Mouse (Mus musculus) cerebellum, adult 9-10 months (tissue): ENCODE results near the gene Alkbh4.
A peak's percentile ranks its signal among the peaks of the same experiment; 100 is the strongest.
"Not testable (repeated sequence)": the region's sequence is repeated elsewhere in the genome, so short reads cannot be mapped to it uniquely, and the experiment has no call there.

Experiments
- DNase-seq: peaks from one replicate; pipeline ENCODE4 v3.0.0; 2022

The Alkbh4 gene

DNA sequence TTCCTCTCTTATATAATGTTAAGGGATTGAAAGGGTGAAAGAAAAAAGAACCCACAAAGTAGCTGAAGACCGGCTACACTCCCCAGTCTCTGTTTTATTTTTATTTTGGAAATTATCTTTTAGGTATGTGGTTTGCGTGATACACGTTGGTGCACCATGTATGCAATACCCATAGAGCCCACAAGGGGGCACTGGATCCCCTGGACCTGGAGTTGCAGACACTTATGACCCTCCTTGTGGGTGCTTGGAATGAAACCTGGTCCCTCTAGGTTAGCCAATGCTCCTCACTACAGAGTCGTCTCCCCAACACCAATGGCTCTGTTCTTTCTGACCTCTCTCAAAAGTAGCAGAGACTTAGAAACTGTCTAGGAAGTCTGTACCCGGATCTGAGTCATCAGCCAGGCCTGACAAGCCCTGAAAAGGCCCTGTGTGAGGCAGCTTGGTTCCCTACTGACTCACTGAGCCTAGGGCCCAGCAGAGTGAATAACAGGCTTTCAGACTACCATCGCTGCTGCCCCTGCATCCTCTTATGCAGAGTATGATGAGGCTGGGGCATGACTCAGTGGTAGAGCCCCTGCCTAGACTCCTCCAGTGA is 7.3 kb downstream of the Alkbh4 start:
- no peak for DNase-seq

DNA sequence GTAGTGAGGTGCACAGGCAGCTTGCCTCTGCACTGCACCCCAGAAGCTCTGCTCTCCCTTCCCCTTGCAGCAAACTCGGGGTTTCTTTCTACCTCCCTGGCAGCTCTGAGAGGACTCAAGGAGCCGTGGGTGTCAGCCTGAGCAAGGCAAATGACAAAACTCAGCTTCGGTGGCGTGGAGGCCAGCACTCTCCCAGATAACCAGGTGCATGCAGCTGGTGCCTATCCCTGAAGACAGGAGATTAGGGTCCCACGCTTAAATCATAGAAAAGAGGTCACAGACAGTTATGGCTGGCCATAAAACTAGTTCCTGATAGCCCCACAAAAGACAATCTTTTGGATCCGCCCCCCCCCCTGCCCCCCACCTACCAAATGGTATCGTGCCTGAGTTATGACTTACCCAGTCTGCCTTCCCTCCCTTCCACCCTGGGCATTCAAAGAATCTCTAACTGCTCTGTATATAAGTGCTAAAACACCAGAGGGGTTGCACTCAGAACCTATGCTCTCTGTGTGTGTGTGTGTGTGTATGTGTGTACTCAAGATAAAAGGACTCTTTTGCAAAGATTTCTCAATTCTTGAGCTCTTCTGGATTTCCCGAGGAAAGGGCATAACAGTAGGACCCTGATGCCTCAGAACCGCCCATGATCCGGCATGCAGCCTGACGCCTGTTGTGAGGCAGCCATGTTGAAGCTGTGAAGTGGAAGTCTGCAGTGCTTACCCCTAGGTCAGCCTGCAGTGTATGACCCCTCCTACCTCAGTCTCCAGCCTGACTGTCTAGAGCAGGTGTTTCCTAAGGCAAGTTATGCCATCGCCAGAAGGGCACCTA is 8.9 kb downstream of the Alkbh4 start:
- DNase-seq = no peak

DNA sequence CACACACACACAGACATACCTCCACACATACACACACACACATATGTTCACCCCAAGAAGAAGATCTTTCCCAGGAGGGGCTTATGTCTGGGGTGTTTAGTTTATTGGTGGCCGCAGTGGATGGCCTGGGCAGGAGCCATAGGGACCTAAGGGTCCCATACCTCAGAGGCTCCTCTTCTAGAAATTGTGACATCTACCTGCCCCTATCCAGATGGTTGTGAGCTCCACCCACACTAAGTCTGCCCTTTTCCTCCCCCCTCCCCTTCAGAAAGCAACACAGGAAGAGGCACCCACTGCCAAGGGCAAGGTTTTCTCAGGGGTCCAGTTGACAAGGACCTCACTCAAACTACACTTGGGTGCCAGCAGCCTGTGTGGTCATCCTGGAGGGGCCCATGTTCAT is 11.0 kb downstream of the Alkbh4 start:
- no peak for DNase-seq

DNA sequence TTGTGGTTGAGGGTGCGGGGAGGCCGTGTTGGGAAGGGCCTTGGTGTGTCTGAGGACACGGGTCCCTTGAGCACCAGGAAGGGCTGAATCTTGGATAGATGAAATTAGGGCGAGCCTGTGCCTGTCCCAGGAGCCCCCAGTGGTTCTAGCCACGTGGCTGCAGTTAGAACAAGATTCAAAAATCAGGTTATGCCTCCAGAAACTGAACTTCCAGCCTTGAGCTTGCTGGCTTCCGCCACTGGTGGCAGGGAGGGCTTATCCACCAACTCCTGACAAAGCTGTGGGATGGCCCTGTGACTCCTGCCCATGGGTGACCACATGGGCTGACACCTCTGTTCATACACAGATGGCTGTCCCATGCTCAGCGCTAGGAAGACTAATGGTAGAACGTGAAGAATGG is 11.8 kb downstream of the Alkbh4 start:
- DNase-seq = no peak

DNA sequence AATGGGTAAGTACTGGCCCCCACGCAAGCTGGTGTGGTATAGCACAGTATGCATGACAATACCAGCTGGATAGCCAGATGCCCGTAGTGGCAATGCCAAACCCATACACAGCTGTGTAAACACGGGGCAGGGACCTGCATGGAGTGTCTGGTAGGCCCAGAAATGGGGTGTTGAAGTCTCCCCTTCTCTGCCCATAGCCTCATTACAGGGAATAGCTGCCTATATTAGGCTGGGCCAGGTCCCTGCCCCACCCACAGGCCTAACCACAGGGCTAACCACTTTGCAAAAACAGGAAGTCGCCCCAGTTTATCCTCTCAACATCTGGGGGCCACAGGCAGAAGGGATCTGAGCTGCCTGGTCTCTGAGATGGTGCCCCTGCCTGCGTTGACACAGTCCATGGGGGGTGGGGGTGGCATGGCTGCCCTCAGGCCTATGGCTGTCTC is 13.2 kb downstream of the Alkbh4 start:
- not testable (repeated sequence) for DNase-seq

DNA sequence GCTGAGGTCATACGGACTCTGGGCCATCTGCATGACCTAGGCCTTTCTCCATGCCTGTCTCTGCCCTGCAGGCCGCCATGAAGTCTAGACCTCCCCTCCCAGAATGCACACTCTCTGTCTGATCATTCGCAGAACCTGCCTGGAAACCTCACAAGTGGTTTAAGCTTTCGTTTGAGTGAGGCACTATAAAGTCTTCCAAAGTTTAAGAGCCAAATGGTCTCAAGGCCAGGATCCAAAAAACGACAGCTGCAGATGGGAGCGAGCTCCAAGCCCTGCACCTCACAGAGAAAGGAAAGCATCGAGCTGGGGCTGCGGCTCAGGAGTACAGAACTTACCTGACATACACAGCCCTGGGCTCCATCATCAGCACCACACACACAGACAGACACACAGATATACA is 16.4 kb downstream of the Alkbh4 start:
- DNase-seq = no peak

DNA sequence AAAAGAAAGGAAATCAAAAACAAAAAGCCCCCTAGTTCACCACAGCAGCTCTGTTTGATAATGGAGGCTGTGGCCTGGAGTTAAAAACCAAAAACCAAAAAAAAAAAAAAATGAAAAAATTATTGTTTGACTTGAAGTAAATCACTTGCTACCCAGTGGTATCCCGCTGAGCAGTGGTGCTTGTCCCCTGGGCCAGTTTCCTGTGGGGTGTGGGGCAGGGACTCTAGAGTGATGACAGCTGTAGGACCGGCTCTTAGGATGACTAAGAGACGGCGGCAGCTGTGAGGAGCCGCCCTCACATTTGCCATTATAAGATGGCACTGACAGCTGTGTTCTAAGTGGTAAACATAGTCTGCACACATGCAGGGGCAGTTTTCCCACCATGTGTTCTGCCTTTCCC is 19.5 kb downstream of the Alkbh4 start:
- DNase-seq = no peak

DNA sequence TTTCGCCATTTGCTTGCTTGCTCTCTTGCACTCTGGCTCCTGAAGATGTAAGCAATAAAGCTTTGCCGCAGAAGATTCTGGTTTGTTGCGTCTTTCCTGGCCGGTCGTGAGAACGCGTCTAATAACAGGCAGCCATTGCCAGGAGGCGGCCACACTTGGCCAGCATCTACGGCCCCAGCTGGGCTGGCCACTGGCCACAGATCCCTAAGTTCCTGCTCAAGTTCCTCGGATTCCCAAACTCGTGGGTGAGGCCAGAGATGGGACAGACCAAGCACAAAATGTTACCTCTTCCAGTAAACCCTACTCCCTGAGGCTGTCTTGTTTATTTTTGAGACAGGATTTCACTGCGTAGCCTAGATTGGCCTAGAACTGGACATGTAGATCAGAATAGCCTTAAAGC is 24.1 kb downstream of the Alkbh4 start:
- not testable (repeated sequence) for DNase-seq

DNA sequence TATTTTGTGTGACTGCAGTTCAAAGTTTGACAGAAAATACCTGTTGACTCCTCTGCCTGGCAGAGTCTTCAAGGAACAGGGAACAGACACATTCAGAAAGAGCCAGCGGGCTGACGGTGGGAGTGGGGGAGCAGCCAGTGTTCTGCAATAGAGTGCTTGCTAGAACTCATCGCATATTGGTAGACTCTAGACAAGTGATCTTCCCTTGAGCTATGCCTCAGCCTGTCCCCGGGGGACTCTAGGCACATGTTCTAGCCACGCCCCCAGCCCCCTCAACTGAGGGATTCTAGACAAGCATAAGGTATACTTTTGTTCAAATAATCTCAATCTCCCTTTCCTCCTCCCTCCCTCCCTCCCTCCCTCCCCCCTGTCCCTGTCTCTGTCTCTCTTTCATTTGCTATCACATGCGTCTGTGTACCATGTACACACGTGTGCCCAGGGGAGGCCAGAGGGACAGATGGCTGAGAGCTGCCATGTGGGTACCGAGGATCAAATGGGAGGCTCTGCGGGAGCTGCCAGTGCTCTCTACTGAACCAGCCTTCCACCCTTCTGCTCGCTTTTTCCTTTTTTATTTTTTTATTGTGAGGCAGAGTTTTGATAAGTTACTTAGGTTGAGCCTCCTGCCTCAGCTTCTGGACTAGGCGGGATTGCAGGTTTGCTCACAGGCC is 28.0 kb downstream of the Alkbh4 start:
- peak; percentile 70 for DNase-seq

DNA sequence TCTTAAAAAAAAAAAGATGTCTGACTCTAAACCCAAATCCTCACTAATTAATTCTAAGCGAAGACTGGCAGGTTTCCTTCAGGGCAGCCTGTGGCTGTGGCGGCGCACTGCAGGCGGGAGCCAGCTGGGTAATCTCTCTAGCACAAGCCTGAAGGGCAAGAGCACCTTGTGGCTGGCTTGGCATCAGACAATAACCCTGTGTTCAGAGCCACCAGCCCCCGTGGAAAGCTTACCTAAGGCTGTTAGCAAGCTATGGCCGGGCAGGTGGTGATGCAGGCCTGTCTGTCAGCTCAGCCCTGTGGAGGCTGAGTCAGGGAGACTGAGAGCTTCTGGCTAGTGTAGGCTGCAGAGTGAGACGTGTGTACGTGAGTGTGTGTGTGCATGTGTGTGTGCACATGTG is 29.3 kb downstream of the Alkbh4 start:
- DNase-seq = peak; percentile 42

DNA sequence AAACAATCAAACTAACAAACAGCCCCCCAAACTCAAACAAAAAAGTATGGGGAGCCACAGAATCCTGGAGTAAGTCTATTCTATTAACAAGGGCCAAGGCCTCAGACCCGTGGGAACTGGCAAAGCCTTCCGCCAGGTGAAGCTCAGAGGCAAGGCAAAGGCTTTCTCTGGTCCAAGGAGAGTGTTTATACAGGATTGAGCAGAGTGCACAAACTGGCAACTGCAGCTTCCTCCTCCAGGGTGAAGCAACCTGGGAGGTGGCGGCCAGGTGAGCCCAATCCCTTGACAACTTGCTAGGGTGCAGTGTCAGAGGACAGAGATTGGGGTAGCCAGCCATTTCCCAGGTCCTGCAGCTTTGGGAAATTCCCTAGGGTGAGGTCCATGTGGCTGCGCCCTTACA is 31.4 kb downstream of the Alkbh4 start:
- no peak for DNase-seq

DNA sequence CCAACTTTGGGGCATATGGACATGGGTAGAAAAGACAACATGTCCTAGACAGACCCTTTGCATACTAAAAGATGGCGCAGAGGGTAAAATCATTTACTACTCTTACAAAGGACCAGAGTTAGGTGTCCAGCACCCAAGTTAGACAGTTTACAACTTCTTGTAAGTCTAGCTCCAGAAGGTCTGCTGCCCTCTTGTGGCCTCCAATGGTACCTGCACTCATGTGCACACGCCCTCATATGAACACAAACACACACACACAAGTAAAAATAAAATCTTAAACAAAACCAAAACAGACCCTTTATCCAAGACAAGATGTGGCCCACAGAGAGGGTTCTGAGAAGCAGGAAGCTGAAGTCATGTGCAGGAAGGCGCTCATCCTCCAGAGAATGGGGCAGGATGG is 32.1 kb downstream of the Alkbh4 start:
- no peak for DNase-seq

DNA sequence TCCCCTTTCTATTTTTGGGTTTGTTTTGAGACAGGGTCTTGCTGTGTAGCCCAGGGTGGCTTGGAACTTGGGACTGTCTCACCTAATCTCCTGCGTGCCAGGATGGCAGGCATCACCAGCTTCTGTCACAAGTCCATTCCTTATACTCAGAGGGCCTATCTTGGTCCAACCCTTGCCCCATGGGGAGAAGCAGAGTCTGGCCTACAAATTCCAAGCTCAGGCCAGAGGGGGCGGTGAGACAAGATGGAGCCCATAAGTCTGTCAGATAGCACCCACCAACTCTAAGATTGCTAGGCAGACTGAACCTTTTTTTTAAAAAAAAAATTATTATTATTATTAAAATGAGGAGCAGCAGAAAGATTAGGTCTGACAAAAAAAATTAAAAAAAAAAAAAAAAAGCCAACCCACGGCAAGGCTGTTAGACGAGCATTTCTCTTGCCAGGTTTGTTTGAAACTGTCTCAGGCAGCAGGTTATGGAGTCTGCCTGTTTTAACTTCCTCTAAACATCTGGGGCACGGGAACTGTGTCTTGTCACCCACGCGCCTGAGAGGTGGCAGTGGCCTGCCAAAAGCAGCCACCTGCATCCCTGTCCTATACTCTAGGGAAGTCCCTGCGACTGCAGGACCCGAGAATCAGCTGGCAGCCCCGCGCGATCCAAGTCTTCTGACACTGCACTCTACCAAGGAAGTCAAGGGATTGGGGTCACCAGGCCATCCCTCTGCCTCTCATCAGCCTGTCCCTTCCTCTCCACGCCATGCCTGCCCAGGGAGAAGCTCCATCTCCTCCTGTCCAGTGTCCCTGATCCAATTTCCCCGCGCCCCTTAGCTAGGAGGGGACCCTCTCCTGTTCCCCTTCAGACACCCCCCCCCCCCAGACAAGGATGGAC is 33.9 kb downstream of the Alkbh4 start:
- peak; percentile 55 for DNase-seq

DNA sequence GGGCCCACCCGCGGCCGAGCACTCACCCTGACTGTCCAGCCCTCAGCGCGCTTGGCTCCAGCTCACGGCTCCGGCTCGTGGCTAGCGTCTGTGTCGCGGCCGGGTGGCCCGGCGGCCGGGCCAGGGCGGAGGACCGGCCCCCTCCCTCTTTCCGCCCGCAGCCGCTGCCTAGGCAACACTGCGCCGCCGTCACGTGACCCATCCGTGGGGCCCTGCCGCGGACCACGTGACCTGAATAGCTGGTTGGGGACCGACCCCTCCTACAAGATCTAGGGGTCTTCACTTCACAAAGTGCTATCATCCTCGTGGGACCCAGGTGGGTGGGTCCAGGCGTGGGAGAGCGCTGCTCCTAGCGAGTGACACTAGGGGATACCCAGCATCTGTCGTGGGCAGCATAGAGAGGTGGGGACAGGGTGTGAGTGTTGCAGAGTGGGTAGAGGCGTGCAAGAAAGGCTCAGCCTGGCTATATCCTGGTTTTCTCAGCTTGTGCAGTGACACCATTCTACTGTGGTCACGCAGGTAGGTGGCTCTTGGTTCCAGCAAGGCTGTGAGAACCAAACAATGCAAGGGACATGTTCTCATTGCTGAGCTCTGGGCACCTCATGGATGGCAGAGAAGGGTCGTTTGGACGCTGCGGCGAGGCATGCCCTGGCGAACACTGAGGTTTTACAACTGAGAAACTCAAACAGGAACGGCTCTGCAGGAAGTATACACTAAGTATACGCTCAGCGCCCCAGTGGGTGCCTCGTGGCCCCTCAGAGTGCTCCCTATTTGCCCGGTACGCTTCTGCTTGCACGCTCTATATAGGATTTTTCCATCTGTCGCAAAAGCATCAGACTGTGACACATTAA is 34.8 kb downstream of the Alkbh4 start, which contains the start of gene Orai2:
TSS of gene Orai2 (minus strand) at position 202 of the 851 bp plus-strand sequence.
- DNase-seq = peak; percentile 84

DNA sequence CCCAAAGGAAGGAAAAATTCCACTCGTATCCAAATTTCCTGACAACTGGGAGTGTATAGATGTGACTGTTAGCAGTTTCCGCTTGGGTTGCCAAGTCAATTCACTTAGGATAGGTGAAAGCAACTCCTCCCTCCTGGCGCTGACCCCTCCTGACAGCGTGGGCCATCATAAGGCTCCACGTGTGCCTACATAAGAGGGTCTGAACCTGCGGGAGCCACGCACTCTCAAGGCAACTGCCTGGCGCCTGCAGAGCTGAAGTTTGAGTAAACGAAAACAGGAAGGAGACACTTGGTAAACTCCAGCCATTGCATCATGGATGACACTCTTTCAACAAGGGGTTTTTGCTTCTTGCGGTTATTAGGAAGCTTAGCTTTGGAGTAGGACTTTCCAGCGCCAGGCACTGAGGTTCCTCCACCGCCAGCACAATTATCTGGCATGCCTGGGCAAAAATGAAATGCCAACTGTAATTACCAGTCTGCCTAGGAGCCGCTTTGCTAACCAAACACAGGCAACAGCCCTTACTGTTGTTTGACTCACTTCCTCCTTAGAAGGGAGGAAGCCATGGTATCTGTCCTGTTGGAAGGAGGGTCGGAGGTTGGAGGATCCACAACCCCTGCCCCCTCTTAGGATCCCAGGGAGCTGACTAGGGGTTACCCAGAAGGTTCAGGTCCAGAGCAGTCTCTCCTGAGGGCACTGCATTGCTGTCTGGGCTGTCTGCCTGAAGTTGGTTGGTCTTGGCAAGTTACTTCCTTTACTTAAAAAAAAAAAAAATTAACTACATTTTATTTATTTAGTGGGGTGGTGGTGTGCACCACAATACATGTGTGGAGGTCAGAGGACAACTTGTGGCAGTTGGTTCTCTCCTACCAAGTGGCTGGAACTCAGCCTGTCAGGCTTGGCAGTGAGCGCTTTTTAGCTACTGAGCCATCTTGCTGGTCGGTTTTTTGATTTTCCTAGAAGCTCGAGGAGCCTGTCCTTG is 35.7 kb downstream of the Alkbh4 start:
- DNase-seq = no peak

DNA sequence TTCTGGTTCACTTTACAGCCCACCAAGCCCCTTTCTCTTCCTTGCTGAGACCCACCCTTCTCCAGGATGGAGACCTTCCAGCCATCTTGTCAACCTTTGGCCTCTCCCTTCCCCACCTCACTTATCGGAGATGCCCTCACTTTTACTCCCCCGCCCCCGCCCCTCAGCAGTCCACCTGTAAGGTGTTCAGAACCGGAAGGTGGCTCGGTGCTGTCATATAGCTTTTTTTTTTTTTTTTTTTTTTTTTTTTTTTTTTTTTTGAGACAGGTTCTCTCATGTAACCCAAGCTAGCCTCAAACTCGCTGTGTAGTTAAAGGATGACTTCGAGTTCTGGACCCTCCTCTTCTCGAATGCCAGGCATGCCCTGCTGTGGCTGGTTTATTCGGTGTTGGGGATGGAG is 37.0 kb downstream of the Alkbh4 start:
- DNase-seq = no peak

DNA sequence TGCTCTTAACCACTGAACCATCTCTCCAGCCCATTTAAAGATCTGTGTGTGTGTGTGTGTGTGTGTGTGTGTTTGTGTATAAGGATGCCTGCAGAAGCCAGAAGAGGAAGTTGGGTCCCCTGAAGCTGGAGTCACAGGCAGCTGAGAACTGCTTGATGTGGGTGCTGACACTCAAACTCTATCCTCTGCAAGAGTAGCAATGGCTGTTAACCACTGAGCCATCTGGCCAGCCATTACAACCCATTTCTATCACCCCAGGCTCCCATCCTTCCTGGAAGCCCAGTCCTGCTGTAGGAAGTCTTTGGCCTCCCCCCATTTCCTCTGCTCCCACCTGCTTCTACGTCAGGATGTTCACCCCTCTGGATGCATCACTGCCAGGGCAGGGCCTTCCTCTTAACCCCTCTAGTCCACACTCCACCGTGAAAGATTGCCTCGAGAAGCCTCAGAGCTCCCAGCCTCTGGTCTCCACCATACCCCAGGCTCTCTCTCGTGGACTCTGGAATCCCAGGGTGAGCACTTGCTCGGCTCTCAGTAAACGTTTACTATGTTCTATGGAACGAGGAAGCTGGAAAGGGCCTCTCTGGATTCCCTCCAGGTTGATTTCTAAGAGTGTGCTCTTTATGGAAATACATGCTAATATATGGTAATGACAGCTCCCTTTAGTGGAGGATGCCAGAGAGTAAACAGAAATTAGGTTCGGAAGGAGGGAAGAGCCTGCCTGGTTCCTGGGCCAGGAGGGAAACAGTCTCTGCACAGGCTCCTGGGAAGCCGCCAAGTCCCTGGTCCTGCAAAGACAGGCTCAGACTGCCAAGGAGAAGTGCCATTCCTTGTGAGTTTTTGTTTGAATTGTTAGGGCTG is 37.9 kb downstream of the Alkbh4 start:
- peak; percentile 59 for DNase-seq

DNA sequence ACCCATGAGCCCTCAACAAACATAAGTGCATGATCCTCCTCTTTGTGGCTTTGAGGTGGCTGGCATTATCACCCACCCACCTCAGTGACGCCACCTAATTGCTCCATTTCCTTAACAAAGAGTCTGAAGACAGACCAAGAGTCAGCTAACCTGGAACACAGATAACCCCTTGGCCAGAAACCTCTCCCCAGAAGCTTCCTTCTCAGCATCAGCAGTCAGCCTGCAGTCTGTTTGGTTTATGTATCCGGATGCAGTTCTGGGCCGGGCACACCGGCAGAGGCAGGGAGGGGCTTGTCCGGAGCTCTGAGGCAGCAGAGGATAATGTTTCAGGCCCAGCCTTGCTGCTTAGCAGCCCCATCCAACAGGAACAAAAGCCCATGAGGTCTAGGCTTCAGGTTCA is 43.6 kb downstream of the Alkbh4 start:
- DNase-seq = no peak

DNA sequence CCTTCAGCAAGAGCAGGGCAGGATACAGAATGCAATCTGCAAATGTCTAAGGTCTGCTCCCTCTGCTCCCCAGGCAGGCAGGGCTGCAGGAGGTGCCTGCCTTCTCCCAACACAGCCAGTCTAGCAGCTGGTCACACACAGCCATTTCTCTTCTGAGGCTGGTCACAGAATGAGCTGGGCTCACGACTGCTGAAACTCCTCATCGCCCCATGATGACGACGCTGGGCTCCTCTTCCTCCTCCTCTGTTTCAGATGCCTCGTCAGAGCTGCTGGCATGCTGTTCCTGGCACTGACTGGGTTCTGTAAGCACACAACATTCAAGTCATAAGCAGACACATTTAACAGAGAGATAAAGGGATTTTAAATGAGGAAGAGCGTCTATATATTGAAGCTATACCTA is 45.3 kb downstream of the Alkbh4 start:
- DNase-seq = no peak

DNA sequence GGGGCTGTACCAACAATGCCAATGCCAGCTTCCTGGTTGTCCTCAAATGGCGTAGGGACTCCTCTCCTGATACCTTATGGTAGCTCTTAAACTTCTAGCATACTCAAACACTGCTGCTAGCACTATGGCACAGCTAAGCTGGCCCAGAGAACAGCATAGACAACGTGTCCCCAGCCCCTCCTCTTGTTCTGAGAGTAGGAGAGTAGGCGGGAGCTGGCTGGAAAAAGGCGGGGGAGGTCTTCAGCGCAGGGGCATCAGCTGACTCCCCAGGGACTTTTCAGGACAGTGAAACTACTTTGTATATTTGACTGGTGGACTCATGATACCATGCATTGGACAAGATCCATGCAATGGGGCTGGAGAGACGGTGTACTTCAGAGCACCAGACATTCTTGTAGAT is 46.1 kb downstream of the Alkbh4 start:
- DNase-seq = no peak
